Mouse (Mus musculus): ENCODE measurements at regions not wholly inside any gene's neighbourhood (a gene's known extent, or its start where the extent isn't known, plus 50 kb on each side); places are given as distances from the start of the nearest gene placed in this dataset.

- DNase-seq (ENCODE audit: low read depth), result no peak
These were observed 129.6 kb upstream of the Hand2 start for GRCm38 (mm10) chr8:57191153-57191552.

DNA sequence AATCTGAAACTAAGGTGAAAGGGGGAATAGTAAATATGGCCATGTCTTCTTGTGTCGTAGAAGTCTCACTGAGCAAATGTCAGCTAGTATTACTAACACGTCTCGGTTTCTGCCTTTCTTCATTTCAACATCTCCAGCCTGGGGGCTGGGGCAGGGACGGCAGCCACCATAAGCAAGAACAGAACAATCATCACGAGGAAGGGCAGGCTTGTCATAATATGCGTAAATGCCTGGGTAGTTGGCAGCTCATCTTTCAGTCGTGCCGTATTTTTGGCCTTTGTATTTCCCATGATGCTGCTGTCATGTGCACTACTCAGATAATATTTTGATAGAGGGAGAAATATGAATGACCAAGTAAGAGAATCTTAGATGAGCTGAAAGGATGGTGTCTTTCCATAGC, 120.5 kb upstream of the Hand2 start:
- no peak for DNase-seq (ENCODE audit: low read depth)

DNA sequence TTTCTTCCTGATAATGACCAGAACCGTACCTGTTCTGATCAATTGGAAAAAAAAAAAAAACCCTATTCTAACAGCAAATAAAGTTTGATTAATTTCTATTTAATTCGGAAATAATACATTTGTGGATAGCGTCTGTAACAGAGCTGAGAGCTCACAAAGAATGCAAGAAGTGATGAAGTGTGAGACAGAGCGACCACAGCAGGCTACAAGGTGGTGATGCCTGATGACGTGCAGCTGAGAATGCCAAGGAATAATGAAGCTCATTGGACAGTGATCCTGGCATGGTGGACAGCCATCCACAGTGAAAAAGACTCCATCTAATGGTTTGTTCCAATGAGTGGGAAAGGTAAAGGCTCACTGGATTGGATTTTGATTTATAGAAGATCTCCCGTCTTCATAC, 111.2 kb upstream of the Hand2 start:
- no peak for DNase-seq (ENCODE audit: low read depth)

GRCm38 (mm10) chr8:57213066-57213465, 107.7 kb upstream of the Hand2 start:
- DNase-seq (ENCODE audit: low read depth), result no peak

- no peak for DNase-seq (ENCODE audit: low read depth)
These were observed 106.5 kb upstream of the Hand2 start for GRCm38 (mm10) chr8:57213982-57214930.

DNA sequence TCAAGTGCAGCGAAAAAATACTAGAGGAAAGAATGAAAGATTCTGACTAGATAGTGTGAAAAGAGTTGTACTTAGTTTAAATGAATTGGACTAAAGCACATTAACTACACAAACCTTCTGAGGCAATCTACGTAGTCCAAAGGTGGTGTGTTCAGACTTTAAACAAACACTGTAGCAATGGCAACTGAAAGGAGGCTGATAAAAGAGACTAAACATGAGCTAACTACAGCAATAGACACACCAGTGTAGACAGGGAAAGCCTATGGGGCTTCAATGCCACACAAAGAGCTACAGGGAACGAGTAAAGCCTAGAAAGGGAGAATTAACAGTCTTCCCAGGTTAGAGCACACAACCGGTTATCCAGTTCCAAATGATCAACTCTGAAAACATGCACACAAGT, 90.2 kb upstream of the Hand2 start:
- no peak for DNase-seq (ENCODE audit: low read depth)

GRCm38 (mm10) chr8:57242301-57242700, 78.5 kb upstream of the Hand2 start:
- DNase-seq (ENCODE audit: low read depth), result no peak

DNA sequence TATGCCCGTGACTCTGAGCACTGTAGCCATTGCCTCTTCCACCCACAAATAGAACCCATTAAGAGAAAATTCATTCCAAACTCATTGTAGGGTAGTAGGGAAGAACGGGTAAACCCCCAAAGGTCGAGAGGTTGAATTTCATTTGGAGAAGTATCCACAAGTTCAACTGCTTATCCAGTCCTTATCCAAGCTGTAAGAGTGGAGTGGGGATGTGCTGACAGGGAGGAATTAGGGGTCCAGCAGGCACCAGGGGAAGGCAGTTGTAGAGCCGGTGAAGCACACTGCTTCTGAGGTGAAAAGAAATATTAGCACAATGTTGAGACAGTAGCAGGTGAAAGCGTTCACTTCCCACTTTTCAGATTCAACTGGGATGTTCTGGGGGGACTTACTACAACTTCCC, 71.7 kb upstream of the Hand2 start:
- DNase-seq (ENCODE audit: low read depth), result no peak
